ENCODE assay signal across 9 mouse cellular contexts in genomic region chr5:35189113-35189797, GRCm38 (mm10).
DNase-seq lines count a peak whose midpoint lies in the region; ATAC-seq and TF ChIP-seq lines count a peak whose summit lies in the region.
"Had no signal": no experiment of that assay in that cellular context is flagged by ENCODE, and none has a peak within 500 bp of the region (broad histone marks: within the 10 kb centered on the region; RNA-seq: fewer than 3 reads in every experiment).

No protein-coding gene starts in this region.

- no peak overlapping the region for H3K9ac ChIP-seq in liver, embryonic 12.5 days
- H3K9ac ChIP-seq in kidney, postnatal 0 days (ENCODE audit: low read depth, low read length): no peak overlapping the region
- H3K9ac ChIP-seq in limb, embryonic 15.5 days: no peak overlapping the region

- H3K4me2 ChIP-seq in liver, embryonic 12.5 days: no peak overlapping the region
- no peak overlapping the region for H3K4me2 ChIP-seq in kidney, postnatal 0 days (ENCODE audit: low read length)
- H3K4me2 ChIP-seq in limb, embryonic 15.5 days: no peak overlapping the region

- H3K36me3 ChIP-seq in liver, embryonic 12.5 days: no peaks in the 10 kb centered on the region
- H3K36me3 ChIP-seq in kidney, postnatal 0 days (ENCODE audit: insufficient read depth, low read length): no peaks in the 10 kb centered on the region
- no peaks in the 10 kb centered on the region for H3K36me3 ChIP-seq in limb, embryonic 15.5 days

- no peak for TF ChIP-seq CTCF in kidney, postnatal 0 days (IDR thresholded peaks at IDR 0.05; ENCODE audit: low read depth)

- H3K9me3 ChIP-seq in liver, embryonic 12.5 days (replicated peaks): no peaks in the 10 kb centered on the region
- H3K9me3 ChIP-seq in kidney, postnatal 0 days (replicated peaks; ENCODE audit: low read length): no peaks in the 10 kb centered on the region
- H3K9me3 ChIP-seq in limb, embryonic 15.5 days: no peaks in the 10 kb centered on the region

- WGBS in liver, embryonic 12.5 days (ENCODE audit: insufficient replicate concordance): 64% methylated on average over 12 of the region's 12 CpGs
- 63% methylated on average over 12 of the region's 12 CpGs for WGBS in kidney, postnatal 0 days
- whole genome bisulfite sequencing in limb, embryonic 15.5 days: 65% methylated on average over 12 of the region's 12 CpGs

- H3K27ac ChIP-seq in liver, embryonic 12.5 days: no peak overlapping the region
- no peak overlapping the region for H3K27ac ChIP-seq in kidney, postnatal 0 days
- no peak overlapping the region for H3K27ac ChIP-seq in limb, embryonic 15.5 days

- H3K4me1 ChIP-seq in liver, embryonic 12.5 days: no peaks in the 10 kb centered on the region
- H3K4me1 ChIP-seq in kidney, postnatal 0 days (replicated peaks; ENCODE audit: insufficient read depth, low read length): no peaks in the 10 kb centered on the region; the same call in 1 of the 2 replicates
- H3K4me1 ChIP-seq in limb, embryonic 15.5 days: peaks cover 7% of the 10 kb centered on the region; the same call in 1 of the 2 replicates

- H3K4me3 ChIP-seq in liver, embryonic 12.5 days: no peak overlapping the region
- H3K4me3 ChIP-seq in kidney, postnatal 0 days (replicated peaks; ENCODE audit: low read depth, low read length): no peak overlapping the region
- H3K4me3 ChIP-seq in limb, embryonic 15.5 days: no peak overlapping the region
- H3K4me3 ChIP-seq: myocyte had no signal

- peak; percentile 15 for DNase-seq in liver
- DNase-seq in cerebellum, postnatal 25 days: peak; percentile 98 to 99
- DNase-seq in heart, adult 9 months (ENCODE audit: low spot score in 2 of 2): peak; percentile 70 to 84
- DNase-seq in kidney, postnatal 0 days (ENCODE audit: low spot score): peak; percentile 48
- peak; percentile 80 for DNase-seq in right cerebral cortex, adult 18-20 months

- ATAC-seq in liver, embryonic 12.5 days: no peak
- no peak for ATAC-seq in kidney, postnatal 0 days (replicated peaks; ENCODE audit: low FRiP score, low read depth)
- ATAC-seq in limb, embryonic 15.5 days (ENCODE audit: insufficient number of reproducible peaks, low FRiP score, low TSS enrichment, low read depth): 0 out of 2 replicates have a peak, but pooled peaks have one; percentile 27
- no peak for ATAC-seq in erythroblast, adult 5-6 weeks (replicated peaks; ENCODE audit: low FRiP score, poor library complexity, severe bottlenecking)

- peaks cover 49% of the 10 kb centered on the region for H3K27me3 ChIP-seq in liver, embryonic 12.5 days (replicated peaks)
- H3K27me3 ChIP-seq in kidney, postnatal 0 days (ENCODE audit: insufficient read depth, low read length): no peaks in the 10 kb centered on the region
- no peaks in the 10 kb centered on the region for H3K27me3 ChIP-seq in limb, embryonic 15.5 days

Comparison
In these comparisons a context has a peak if more than half of its experiments do, and no peak if none do; other contexts are left out.
1. DNase-seq: peak in every context shown above with its lines; median percentile 98 in cerebellum, postnatal 25 days; 80 in right cerebral cortex, adult 18-20 months; 77 in heart, adult 9 months; 48 in kidney, postnatal 0 days; 15 in liver.